Mouse (Mus musculus): Measurements from ENCODE around the gene Dusp13. TPM values are rescaled to one million over a fixed set of nuclear protein-coding genes. Genes with fewer than 3 reads are reported as not detected.

Gene Dusp13
- polyA plus RNA-seq, 1 experiment from 2014 or later: 2.2 TPM

Other genes starting within 250 kb of the Dusp13 start
- 0.55 and 0.95 TPM in 2 replicates for gene Dupd1, start 36.6 kb downstream of the Dusp13 start, polyA plus RNA-seq (2014; fragmentation: Nextera tagmentation; extraction: Ambion mirVana)
- gene Samd8, start 650 bp downstream of the Dusp13 start, polyA plus RNA-seq (2014; fragmentation: Nextera tagmentation; extraction: Ambion mirVana): 11.6 and 13.7 TPM in 2 replicates
- 251 and 260 TPM in 2 replicates for gene Vdac2, start 74.1 kb upstream of the Dusp13 start, polyA plus RNA-seq (2014; fragmentation: Nextera tagmentation; extraction: Ambion mirVana)
- 18.7 and 19.4 TPM in 2 replicates for gene Comtd1, start 97.8 kb upstream of the Dusp13 start, polyA plus RNA-seq (2014; fragmentation: Nextera tagmentation; extraction: Ambion mirVana)
- 10.6 and 13.6 TPM in 2 replicates for gene Zfp503, start 238.4 kb upstream of the Dusp13 start, polyA plus RNA-seq (2014; fragmentation: Nextera tagmentation; extraction: Ambion mirVana)